Mouse (Mus musculus): ENCODE measurements at regions not wholly inside any gene's neighbourhood (a gene's known extent, or its start where the extent isn't known, plus 50 kb on each side); places are given as distances from the start of the nearest gene placed in this dataset.

- in situ Hi-C loops (cut with MboI, MseI): no loop called here
Observed at GRCm38 (mm10) chr12:12518490-12519070, 256.6 kb downstream of the Fam49a start.

- in situ Hi-C loops (cut with MboI, MseI): no loop called here
Observed at GRCm38 (mm10) chr12:12517020-12517419, 255.1 kb downstream of the Fam49a start.

- in situ Hi-C loops (cut with MboI, MseI): no loop called here
Observed at GRCm38 (mm10) chr12:12510764-12511163, 248.8 kb downstream of the Fam49a start.

GRCm38 (mm10) chr12:12509164-12509937, 247.4 kb downstream of the Fam49a start:
- in situ Hi-C loops (cut with MboI, MseI): no loop called here

GRCm38 (mm10) chr12:12508487-12509125, 246.7 kb downstream of the Fam49a start:
- in situ Hi-C loops (cut with MboI, MseI): no loop called here

GRCm38 (mm10) chr12:12506671-12507070, 244.7 kb downstream of the Fam49a start:
- in situ Hi-C loops (cut with MboI, MseI): no loop called here

- in situ Hi-C loops (cut with MboI, MseI): no loop called here
Observed at GRCm38 (mm10) chr12:12505590-12505989, 243.7 kb downstream of the Fam49a start.

- in situ Hi-C loops (cut with MboI, MseI): no loop called here
Observed at GRCm38 (mm10) chr12:12499903-12500302, 238.0 kb downstream of the Fam49a start.

- in situ Hi-C loops (cut with MboI, MseI): no loop called here
Observed at GRCm38 (mm10) chr12:12498621-12499020, 236.7 kb downstream of the Fam49a start.

- in situ Hi-C loops (cut with MboI, MseI): no loop called here
Observed at GRCm38 (mm10) chr12:12497277-12497841, 235.4 kb downstream of the Fam49a start.

GRCm38 (mm10) chr12:12496593-12497141, 234.7 kb downstream of the Fam49a start:
- in situ Hi-C loops (cut with MboI, MseI): no loop called here

GRCm38 (mm10) chr12:12490173-12490572, 228.2 kb downstream of the Fam49a start:
- in situ Hi-C loops (cut with MboI, MseI): no loop called here

- in situ Hi-C loops (cut with MboI, MseI): no loop called here
Observed at GRCm38 (mm10) chr12:12488090-12488489, 226.2 kb downstream of the Fam49a start.

- in situ Hi-C loops (cut with MboI, MseI): no loop called here
Observed at GRCm38 (mm10) chr12:12486656-12487356, 224.9 kb downstream of the Fam49a start.

- in situ Hi-C loops (cut with MboI, MseI): no loop called here
Observed at GRCm38 (mm10) chr12:12484921-12485680, 223.2 kb downstream of the Fam49a start.

- in situ Hi-C loops (cut with MboI, MseI): no loop called here
Observed at GRCm38 (mm10) chr12:12480451-12480850, 218.5 kb downstream of the Fam49a start.

GRCm38 (mm10) chr12:12452086-12452485, 190.1 kb downstream of the Fam49a start:
- in situ Hi-C loops (cut with MboI, MseI): no loop called here

- in situ Hi-C loops (cut with MboI, MseI): no loop called here
Observed at GRCm38 (mm10) chr12:12446768-12447167, 184.8 kb downstream of the Fam49a start.

GRCm38 (mm10) chr12:12446281-12446680, 184.3 kb downstream of the Fam49a start:
- in situ Hi-C loops (cut with MboI, MseI): no loop called here

- in situ Hi-C loops (cut with MboI, MseI): no loop called here
Observed at GRCm38 (mm10) chr12:12442872-12443271, 180.9 kb downstream of the Fam49a start.

GRCm38 (mm10) chr12:12436379-12436778, 174.4 kb downstream of the Fam49a start:
- in situ Hi-C loops (cut with MboI, MseI): no loop called here

Measured in T-helper 2 cell (primary cell).